Mouse (Mus musculus) splenic B cell, adult 2 months (primary cell): Measurements from ENCODE around the gene Rims3.
A peak's percentile ranks its signal among the peaks of the same experiment; 100 is the strongest.

Experiments
- DNase-seq: peaks from one replicate; pipeline ENCODE4 v3.0.0-alpha.2; 2011; ENCODE audit warnings: low read depth, low spot score
- H3K27me3 ChIP-seq: 2 replicates; pipeline ENCODE4 v1.6.1; 2012; ENCODE audit warnings: mild to moderate bottlenecking, low read length, moderate library complexity, mixed read lengths; ENCODE audit not compliant: control insufficient read depth, poor library complexity, insufficient read depth, severe bottlenecking
- H3K36me3 ChIP-seq: 2 replicates; pipeline ENCODE4 v1.6.1; 2012; ENCODE audit warnings: mild to moderate bottlenecking, low read length, moderate library complexity, mixed read lengths; ENCODE audit not compliant: control insufficient read depth, poor library complexity, insufficient read depth, severe bottlenecking

Gene Rims3

GRCm38 (mm10) chr4:120893656-120894401, 39.2 kb downstream of the Rims3 start:
- no peak for DNase-seq
- no peaks in the 10 kb centered on the region for H3K36me3 ChIP-seq
- no peaks in the 10 kb centered on the region for H3K27me3 ChIP-seq

GRCm38 (mm10) chr4:120894584-120894983, 40.0 kb downstream of the Rims3 start:
- Histone ChIP-seq H3K27me3 (no peaks in the 10 kb centered on the region), H3K36me3 (no peaks in the 10 kb centered on the region)
- DNase-seq, result no peak

- DNase-seq, result no peak
- no peaks in the 10 kb centered on the region for H3K27me3 ChIP-seq
- no peaks in the 10 kb centered on the region for H3K36me3 ChIP-seq
Measured at GRCm38 (mm10) chr4:120895226-120895625, 40.6 kb downstream of the Rims3 start.

GRCm38 (mm10) chr4:120895810-120896584, 41.4 kb downstream of the Rims3 start:
- Histone ChIP-seq H3K27me3 (no peaks in the 10 kb centered on the region), H3K36me3 (no peaks in the 10 kb centered on the region)
- no peak for DNase-seq

GRCm38 (mm10) chr4:120904533-120904932, 49.9 kb downstream of the Rims3 start:
- no peaks in the 10 kb centered on the region for H3K27me3 ChIP-seq
- DNase-seq, result no peak
- no peaks in the 10 kb centered on the region for H3K36me3 ChIP-seq

- DNase-seq, result no peak
- no peaks in the 10 kb centered on the region for H3K36me3 ChIP-seq
- H3K27me3 ChIP-seq, result no peaks in the 10 kb centered on the region
Measured at GRCm38 (mm10) chr4:120905644-120906043, 51.0 kb downstream of the Rims3 start.

GRCm38 (mm10) chr4:120909558-120910150, 55.0 kb downstream of the Rims3 start:
- Histone ChIP-seq H3K36me3 (no peaks in the 10 kb centered on the region), H3K27me3 (no peaks in the 10 kb centered on the region)
- peak; percentile 89 for DNase-seq

- Histone ChIP-seq H3K27me3 (no peaks in the 10 kb centered on the region), H3K36me3 (no peaks in the 10 kb centered on the region)
- DNase-seq, result no peak
Measured at GRCm38 (mm10) chr4:120911086-120911485, 56.5 kb downstream of the Rims3 start.

GRCm38 (mm10) chr4:120912866-120913265, 58.2 kb downstream of the Rims3 start:
- Histone ChIP-seq H3K36me3 (no peaks in the 10 kb centered on the region), H3K27me3 (no peaks in the 10 kb centered on the region)
- no peak for DNase-seq

- DNase-seq, result no peak
- Histone ChIP-seq H3K27me3 (no peaks in the 10 kb centered on the region), H3K36me3 (no peaks in the 10 kb centered on the region)
Measured at GRCm38 (mm10) chr4:120913443-120913842, 58.8 kb downstream of the Rims3 start.

- Histone ChIP-seq H3K36me3 (no peaks in the 10 kb centered on the region), H3K27me3 (no peaks in the 10 kb centered on the region)
- DNase-seq, result peak; percentile 53
Measured at GRCm38 (mm10) chr4:120913861-120914260, 59.2 kb downstream of the Rims3 start.

- Histone ChIP-seq H3K36me3 (no peaks in the 10 kb centered on the region), H3K27me3 (no peaks in the 10 kb centered on the region)
- DNase-seq, result peak; percentile 74
Measured at GRCm38 (mm10) chr4:120914501-120914900, 59.9 kb downstream of the Rims3 start.

- no peak for DNase-seq
- Histone ChIP-seq H3K27me3 (no peaks in the 10 kb centered on the region), H3K36me3 (0 out of 2 replicates have a peak, but pooled peaks cover 1% of the 10 kb centered on the region)
Measured at GRCm38 (mm10) chr4:120921461-120921860, 66.8 kb downstream of the Rims3 start.

GRCm38 (mm10) chr4:120924554-120925299, 70.1 kb downstream of the Rims3 start, which contains the start of gene Exo5:
Exo5 (minus strand) TSS chr4:120925017.
- DNase-seq, result peak; percentile 93
- Histone ChIP-seq H3K27me3 (no peaks in the 10 kb centered on the region), H3K36me3 (0 out of 2 replicates have a peak, but pooled peaks cover 1% of the 10 kb centered on the region)
